Mouse (Mus musculus): ENCODE measurements around the gene Ahnak2.

DNA sequence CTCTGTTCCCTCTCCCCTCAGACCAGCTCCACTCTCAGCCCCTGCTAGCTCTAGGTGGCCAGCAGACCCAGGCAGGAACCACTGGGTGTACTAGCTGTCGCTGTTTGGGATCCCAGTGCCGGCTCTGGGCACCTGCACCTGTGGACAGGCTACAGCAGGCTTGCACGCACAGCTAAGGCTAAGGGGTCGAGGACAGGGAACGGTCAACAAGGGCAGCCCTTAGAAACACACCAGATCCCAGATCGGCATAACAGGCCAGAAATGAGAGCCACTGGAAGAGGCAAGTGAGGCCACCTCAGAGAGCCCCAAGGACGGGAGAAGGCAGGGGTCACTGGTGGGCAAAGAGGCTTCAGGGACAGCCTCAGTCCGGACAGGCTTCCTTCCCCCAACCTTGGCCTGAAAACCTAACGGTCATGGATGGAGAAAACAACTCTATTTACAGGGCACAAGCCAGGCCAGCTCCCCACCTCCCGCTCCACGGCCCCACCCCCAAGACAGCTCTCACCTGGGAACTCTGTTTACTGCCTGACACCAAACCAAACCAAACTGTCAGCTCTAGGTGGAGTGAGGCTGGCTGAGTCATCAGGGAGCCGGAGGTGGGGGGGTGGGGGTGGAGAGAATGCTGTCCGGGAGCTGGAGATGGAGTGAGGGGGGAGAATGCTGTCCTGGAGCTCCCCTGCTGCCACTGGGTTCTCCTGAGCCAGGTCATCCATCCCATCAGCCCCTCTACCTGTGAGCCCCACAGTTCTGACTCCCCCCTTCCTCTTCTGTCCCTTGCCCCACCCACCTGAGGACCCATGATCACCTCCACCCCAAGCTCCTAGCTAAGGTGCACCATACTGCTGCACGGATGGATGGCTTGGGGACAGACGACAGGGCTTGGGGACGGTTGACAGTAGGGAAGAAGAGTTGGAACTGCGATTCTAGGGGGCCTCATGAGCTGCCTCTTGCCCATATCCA lies 5.6 kb downstream of the Ahnak2 start:
- no peak for TF ChIP-seq CTCF (IDR thresholded peaks at IDR 0.05; ENCODE audit: low read depth)
- TF ChIP-seq EP300 (IDR thresholded peaks at IDR 0.05; ENCODE audit: low read depth), result no peak

Measured in heart, postnatal 0 days (tissue).